Mouse (Mus musculus) bone marrow macrophage, adult 2 months (primary cell): ENCODE results near the gene Myoc. TPM values are rescaled to one million over a fixed set of nuclear protein-coding genes. Genes with fewer than 3 reads are reported as not detected.
"Not testable (repeated sequence)": the region's sequence is repeated elsewhere in the genome, so short reads cannot be mapped to it uniquely, and the experiment has no call there.

Experiments used
- H3K27ac ChIP-seq: 2 replicates; pipeline ENCODE4 v1.5.1; 2012; ENCODE audit warnings: low read depth, low read length; ENCODE audit not compliant: insufficient read depth
- H3K4me1 ChIP-seq: 2 replicates; pipeline ENCODE4 v1.6.1; 2012; ENCODE audit warnings: low read length; ENCODE audit not compliant: control insufficient read depth, insufficient read depth
- H3K4me3 ChIP-seq: 2 replicates; pipeline ENCODE4 v1.5.1; 2012; ENCODE audit warnings: mild to moderate bottlenecking, low read length, moderate library complexity; ENCODE audit not compliant: insufficient read depth
- CTCF ChIP-seq: IDR thresholded peaks from 2 replicates; pipeline ENCODE4 v1.5.1; 2012; ENCODE audit warnings: low read depth, mild to moderate bottlenecking, low read length, moderate library complexity
- POLR2A ChIP-seq: IDR thresholded peaks from 2 replicates; pipeline ENCODE4 v1.6.1; 2012; ENCODE audit warnings: mild to moderate bottlenecking, low read depth, low read length, borderline replicate concordance
- polyA plus RNA-seq: library from polyadenylated mRNA; stranded (reverse); fragments of >200 nt; gene quantifications from 2 replicates; pipeline ENCODE4 v1.2.4, GENCODE M21; 2012; ENCODE audit not compliant: missing spikeins, insufficient read depth, insufficient read length

Myoc gene
- polyA plus RNA-seq, 1 experiment = not detected

- no peak for TF ChIP-seq POLR2A
- TF ChIP-seq CTCF = peak; percentile 65
- H3K4me3 ChIP-seq = no peak overlapping the region
- peaks cover 7% of the 10 kb centered on the region for H3K4me1 ChIP-seq
- no peak overlapping the region for H3K27ac ChIP-seq
Measured at GRCm38 (mm10) chr1:162620487-162620886, 18.5 kb upstream of the Myoc start.

GRCm38 (mm10) chr1:162623895-162624294 is 15.1 kb upstream of the Myoc start:
- no peak overlapping the region for H3K4me3 ChIP-seq
- TF ChIP-seq CTCF (no peak), POLR2A (no peak)
- H3K4me1 ChIP-seq = peaks cover 13% of the 10 kb centered on the region
- no peak overlapping the region for H3K27ac ChIP-seq

GRCm38 (mm10) chr1:162625229-162625628 is 13.7 kb upstream of the Myoc start:
- TF ChIP-seq POLR2A = no peak
- no peak for TF ChIP-seq CTCF
- Histone ChIP-seq H3K4me1 (peaks cover 13% of the 10 kb centered on the region), H3K27ac (peak overlapping the region; percentile 61), H3K4me3 (no peak overlapping the region)

GRCm38 (mm10) chr1:162627821-162628220 is 11.1 kb upstream of the Myoc start:
- H3K4me1 ChIP-seq = peaks cover 13% of the 10 kb centered on the region
- H3K4me3 ChIP-seq, H3K27ac ChIP-seq: not testable (repeated sequence)

GRCm38 (mm10) chr1:162628326-162628725 is 10.6 kb upstream of the Myoc start:
- H3K4me1 ChIP-seq = peaks cover 13% of the 10 kb centered on the region
- H3K27ac ChIP-seq, H3K4me3 ChIP-seq: not testable (repeated sequence)

- not testable (repeated sequence) for H3K4me1 ChIP-seq, H3K4me3 ChIP-seq, H3K27ac ChIP-seq
Measured at GRCm38 (mm10) chr1:162635291-162635931, 3.5 kb upstream of the Myoc start.

- Histone ChIP-seq H3K27ac (no peak overlapping the region), H3K4me1 (no peaks in the 10 kb centered on the region), H3K4me3 (no peak overlapping the region)
- TF ChIP-seq CTCF (no peak), POLR2A (no peak)
Measured at GRCm38 (mm10) chr1:162636516-162636915, 2.4 kb upstream of the Myoc start.

GRCm38 (mm10) chr1:162638535-162638934 is 420 bp upstream of the Myoc start:
- Histone ChIP-seq H3K27ac (no peak overlapping the region), H3K4me1 (no peaks in the 10 kb centered on the region), H3K4me3 (no peak overlapping the region)
- TF ChIP-seq POLR2A (no peak), CTCF (no peak)

- TF ChIP-seq CTCF (no peak), POLR2A (no peak)
- Histone ChIP-seq H3K27ac (no peak overlapping the region), H3K4me1 (no peaks in the 10 kb centered on the region; the same call in 1 of the 2 replicates), H3K4me3 (no peak overlapping the region)
Measured at GRCm38 (mm10) chr1:162639861-162640260, 906 bp downstream of the Myoc start.

GRCm38 (mm10) chr1:162642591-162642990 is 3.6 kb downstream of the Myoc start:
- Histone ChIP-seq H3K4me1 (peaks cover 2% of the 10 kb centered on the region; the same call in 1 of the 2 replicates), H3K4me3 (no peak overlapping the region), H3K27ac (no peak overlapping the region)
- no peak for TF ChIP-seq CTCF
- TF ChIP-seq POLR2A = no peak

GRCm38 (mm10) chr1:162643752-162644151 is 4.8 kb downstream of the Myoc start:
- Histone ChIP-seq H3K27ac (no peak overlapping the region), H3K4me3 (no peak overlapping the region), H3K4me1 (peaks cover 2% of the 10 kb centered on the region; the same call in 1 of the 2 replicates)
- TF ChIP-seq POLR2A = no peak
- no peak for TF ChIP-seq CTCF
